Mouse (Mus musculus): ENCODE measurements around the gene Slc30a6. TPM values are rescaled to one million over a fixed set of nuclear protein-coding genes. Genes with fewer than 3 reads are reported as not detected.

The Slc30a6 gene
- total and polyA plus RNA-seq, 3 experiments: 1.2 to 50.7 (median 15.4) TPM

GRCm38 (mm10) chr17:74453928-74454327 is 58.5 kb downstream of the Slc30a6 start:
- no peak for TF ChIP-seq POLR2AphosphoS5 (IDR thresholded peaks at IDR 0.05; ENCODE audit: insufficient replicate concordance, low read depth, low read length)
- no peak for TF ChIP-seq CTCF (IDR thresholded peaks at IDR 0.05; ENCODE audit: low read depth, low read length)
- no peak for TF ChIP-seq GATA1 (IDR thresholded peaks at IDR 0.05; ENCODE audit: borderline replicate concordance, low read length)
- TF ChIP-seq TAL1 (conservative IDR thresholded peaks at IDR 0.05; ENCODE audit: low read depth, low read length): no peak
- TF ChIP-seq GATA2 (IDR thresholded peaks at IDR 0.05; ENCODE audit: borderline replicate concordance, low read depth, low read length): no peak
- DNase-seq (ENCODE audit: low spot score) (no peak), ATAC-seq (ENCODE audit: extremely low read depth, insufficient number of reproducible peaks, low FRiP score, poor library complexity, severe bottlenecking) (no peak)
- Histone ChIP-seq H3K9me3 (replicated peaks) (no peaks in the 10 kb centered on the region), H3K27me3 (ENCODE audit: insufficient read depth, low read length) (peaks cover 17% of the 10 kb centered on the region; the same call in 1 of the 2 replicates), H3K36me3 (replicated peaks) (no peaks in the 10 kb centered on the region), H3K4me3 (ENCODE audit: low read depth, low read length) (no peak overlapping the region), H3K4me1 (ENCODE audit: insufficient read depth, low read depth, low read length) (peaks cover 5% of the 10 kb centered on the region; the same call in 1 of the 2 replicates)

DNA sequence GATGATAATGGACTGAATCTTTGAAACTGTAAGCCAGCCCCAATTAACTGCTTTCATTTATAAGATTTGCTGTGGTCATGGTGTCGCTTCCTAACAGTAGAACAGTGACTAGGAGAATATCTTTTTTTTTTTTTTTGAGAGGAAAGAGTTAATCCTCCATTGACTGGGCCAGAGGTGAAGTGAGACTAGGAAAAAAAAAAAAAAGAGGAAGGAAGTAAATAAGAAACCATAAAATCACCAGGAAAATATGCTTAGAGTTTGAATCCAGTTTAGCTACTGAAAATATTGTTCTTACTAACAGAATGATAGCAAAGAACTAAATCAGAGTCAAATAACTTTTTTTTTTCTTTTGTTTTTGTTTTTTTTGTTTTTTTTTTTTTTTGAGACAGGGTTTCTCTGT is 59.3 kb downstream of the Slc30a6 start:
- Histone ChIP-seq H3K27me3 (ENCODE audit: insufficient read depth, low read length) (peaks cover 17% of the 10 kb centered on the region; the same call in 1 of the 2 replicates), H3K36me3 (replicated peaks) (no peaks in the 10 kb centered on the region), H3K9me3 (replicated peaks) (no peaks in the 10 kb centered on the region), H3K4me3 (ENCODE audit: low read depth, low read length) (no peak overlapping the region), H3K4me1 (ENCODE audit: insufficient read depth, low read depth, low read length) (peaks cover 5% of the 10 kb centered on the region; the same call in 1 of the 2 replicates)
- TF ChIP-seq POLR2AphosphoS5 (IDR thresholded peaks at IDR 0.05; ENCODE audit: insufficient replicate concordance, low read depth, low read length): no peak
- TF ChIP-seq TAL1 (conservative IDR thresholded peaks at IDR 0.05; ENCODE audit: low read depth, low read length): no peak
- no peak for TF ChIP-seq GATA2 (IDR thresholded peaks at IDR 0.05; ENCODE audit: borderline replicate concordance, low read depth, low read length)
- TF ChIP-seq CTCF (IDR thresholded peaks at IDR 0.05; ENCODE audit: low read depth, low read length): no peak
- TF ChIP-seq GATA1 (IDR thresholded peaks at IDR 0.05; ENCODE audit: borderline replicate concordance, low read length): no peak
- DNase-seq (ENCODE audit: low spot score): no peak
- no peak for ATAC-seq (ENCODE audit: extremely low read depth, insufficient number of reproducible peaks, low FRiP score, poor library complexity, severe bottlenecking)

DNA sequence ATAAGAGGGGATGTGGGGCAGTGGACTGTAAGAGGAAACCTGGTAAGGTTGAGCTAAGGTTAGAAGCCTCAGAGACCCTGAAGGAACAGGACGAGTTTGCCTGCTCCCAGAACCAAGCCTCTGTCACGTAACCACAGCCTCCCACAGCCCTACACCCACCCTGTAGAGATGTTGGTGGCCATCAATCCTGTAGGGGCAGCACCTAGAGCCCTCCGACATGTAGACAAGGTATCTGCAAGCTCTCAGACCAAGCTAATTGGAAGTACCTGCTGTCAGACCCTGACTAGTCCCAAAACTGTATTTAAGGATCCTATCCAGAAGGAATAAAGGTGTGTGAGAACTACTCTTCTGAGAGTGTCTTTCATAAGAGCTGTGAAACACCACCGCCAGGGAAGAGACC is 60.0 kb downstream of the Slc30a6 start:
- Histone ChIP-seq H3K36me3 (replicated peaks) (no peaks in the 10 kb centered on the region), H3K27me3 (ENCODE audit: insufficient read depth, low read length) (peaks cover 15% of the 10 kb centered on the region; the same call in 1 of the 2 replicates), H3K9me3 (replicated peaks) (no peaks in the 10 kb centered on the region), H3K4me3 (ENCODE audit: low read depth, low read length) (no peak overlapping the region), H3K4me1 (ENCODE audit: insufficient read depth, low read depth, low read length) (peaks cover 5% of the 10 kb centered on the region; the same call in 1 of the 2 replicates)
- TF ChIP-seq GATA2 (IDR thresholded peaks at IDR 0.05; ENCODE audit: borderline replicate concordance, low read depth, low read length): no peak
- TF ChIP-seq GATA1 (IDR thresholded peaks at IDR 0.05; ENCODE audit: borderline replicate concordance, low read length): no peak
- TF ChIP-seq TAL1 (conservative IDR thresholded peaks at IDR 0.05; ENCODE audit: low read depth, low read length): no peak
- no peak for TF ChIP-seq CTCF (IDR thresholded peaks at IDR 0.05; ENCODE audit: low read depth, low read length)
- no peak for TF ChIP-seq POLR2AphosphoS5 (IDR thresholded peaks at IDR 0.05; ENCODE audit: insufficient replicate concordance, low read depth, low read length)
- DNase-seq (ENCODE audit: low spot score) (no peak), ATAC-seq (ENCODE audit: extremely low read depth, insufficient number of reproducible peaks, low FRiP score, poor library complexity, severe bottlenecking) (no peak)

GRCm38 (mm10) chr17:74456825-74457224 is 61.4 kb downstream of the Slc30a6 start:
- Histone ChIP-seq H3K36me3 (replicated peaks) (no peaks in the 10 kb centered on the region), H3K9me3 (replicated peaks) (no peaks in the 10 kb centered on the region), H3K4me1 (ENCODE audit: insufficient read depth, low read depth, low read length) (peaks cover 5% of the 10 kb centered on the region; the same call in 1 of the 2 replicates), H3K27me3 (ENCODE audit: insufficient read depth, low read length) (peaks cover 15% of the 10 kb centered on the region; the same call in 1 of the 2 replicates), H3K4me3 (ENCODE audit: low read depth, low read length) (no peak overlapping the region)
- DNase-seq (ENCODE audit: low spot score): no peak
- no peak for ATAC-seq (ENCODE audit: extremely low read depth, insufficient number of reproducible peaks, low FRiP score, poor library complexity, severe bottlenecking)
- TF ChIP-seq GATA2 (IDR thresholded peaks at IDR 0.05; ENCODE audit: borderline replicate concordance, low read depth, low read length) (no peak), GATA1 (IDR thresholded peaks at IDR 0.05; ENCODE audit: borderline replicate concordance, low read length) (no peak), POLR2AphosphoS5 (IDR thresholded peaks at IDR 0.05; ENCODE audit: insufficient replicate concordance, low read depth, low read length) (no peak), TAL1 (conservative IDR thresholded peaks at IDR 0.05; ENCODE audit: low read depth, low read length) (no peak), CTCF (IDR thresholded peaks at IDR 0.05; ENCODE audit: low read depth, low read length) (no peak)

- Histone ChIP-seq H3K27me3 (ENCODE audit: insufficient read depth, low read length) (peaks cover 15% of the 10 kb centered on the region; the same call in 1 of the 2 replicates), H3K4me1 (ENCODE audit: insufficient read depth, low read depth, low read length) (peaks cover 5% of the 10 kb centered on the region; the same call in 1 of the 2 replicates), H3K4me3 (ENCODE audit: low read depth, low read length) (no peak overlapping the region), H3K36me3 (replicated peaks) (no peaks in the 10 kb centered on the region), H3K9me3 (replicated peaks) (no peaks in the 10 kb centered on the region)
- TF ChIP-seq GATA1 (IDR thresholded peaks at IDR 0.05; ENCODE audit: borderline replicate concordance, low read length) (no peak), GATA2 (IDR thresholded peaks at IDR 0.05; ENCODE audit: borderline replicate concordance, low read depth, low read length) (no peak), POLR2AphosphoS5 (IDR thresholded peaks at IDR 0.05; ENCODE audit: insufficient replicate concordance, low read depth, low read length) (no peak), CTCF (IDR thresholded peaks at IDR 0.05; ENCODE audit: low read depth, low read length) (no peak), TAL1 (conservative IDR thresholded peaks at IDR 0.05; ENCODE audit: low read depth, low read length) (no peak)
- ATAC-seq (ENCODE audit: extremely low read depth, insufficient number of reproducible peaks, low FRiP score, poor library complexity, severe bottlenecking) (no peak), DNase-seq (ENCODE audit: low spot score) (no peak)
Measured at GRCm38 (mm10) chr17:74457972-74458677, 62.7 kb downstream of the Slc30a6 start.

DNA sequence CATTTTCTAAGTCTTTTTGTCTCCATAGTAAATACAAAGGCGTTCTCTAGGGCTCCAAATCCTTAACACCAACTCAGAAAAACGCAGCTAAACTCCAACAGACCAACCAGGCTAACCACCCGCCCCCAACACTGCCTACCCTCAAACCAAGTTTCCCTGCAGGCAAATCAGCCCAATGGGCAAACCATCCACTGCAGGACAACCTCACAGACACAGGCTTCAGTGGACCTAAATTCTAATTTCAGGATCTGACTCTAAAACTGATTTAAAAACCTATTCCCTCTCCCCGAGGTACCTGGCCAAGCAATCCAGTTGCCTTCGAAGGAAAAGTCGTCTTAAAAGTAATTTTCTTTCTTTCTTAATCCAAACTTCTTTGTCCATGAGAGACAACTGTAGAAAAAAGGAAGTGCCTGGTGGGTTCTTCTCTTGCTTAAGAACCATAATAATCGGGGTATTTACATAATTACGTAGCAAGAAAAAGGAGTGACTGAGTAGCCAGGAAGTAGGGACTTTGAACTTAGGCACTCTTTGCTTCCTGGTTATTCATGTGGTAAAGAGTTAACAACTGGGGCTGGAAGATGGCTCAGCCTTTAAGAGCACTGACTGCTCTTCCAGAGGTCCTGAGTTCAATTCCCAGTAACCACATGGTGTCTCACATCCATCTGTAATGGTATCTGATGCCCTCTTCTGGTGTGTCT is 63.5 kb downstream of the Slc30a6 start, which contains the start of gene Nlrc4:
Gene Nlrc4, minus strand, starts transcription at position 432 of the 698 bp plus-strand sequence.
- Histone ChIP-seq H3K27me3 (ENCODE audit: insufficient read depth, low read length) (peaks cover 14% of the 10 kb centered on the region; the same call in 1 of the 2 replicates), H3K4me1 (ENCODE audit: insufficient read depth, low read depth, low read length) (peaks cover 5% of the 10 kb centered on the region; the same call in 1 of the 2 replicates), H3K4me3 (ENCODE audit: low read depth, low read length) (no peak within 1 kb of the TSS), H3K36me3 (replicated peaks) (no peaks in the 10 kb centered on the region), H3K9me3 (replicated peaks) (no peaks in the 10 kb centered on the region)
- TF ChIP-seq GATA2 (IDR thresholded peaks at IDR 0.05; ENCODE audit: borderline replicate concordance, low read depth, low read length) (no peak), GATA1 (IDR thresholded peaks at IDR 0.05; ENCODE audit: borderline replicate concordance, low read length) (no peak), CTCF (IDR thresholded peaks at IDR 0.05; ENCODE audit: low read depth, low read length) (no peak), POLR2AphosphoS5 (IDR thresholded peaks at IDR 0.05; ENCODE audit: insufficient replicate concordance, low read depth, low read length) (no peak), TAL1 (conservative IDR thresholded peaks at IDR 0.05; ENCODE audit: low read depth, low read length) (no peak)
- ATAC-seq (ENCODE audit: extremely low read depth, insufficient number of reproducible peaks, low FRiP score, poor library complexity, severe bottlenecking) (no peak; the same call in 1 of the 2 replicates), DNase-seq (ENCODE audit: low spot score) (no peak)
